Comparison of ENCODE assay signal across 10 mouse cellular contexts in the genomic region with DNA sequence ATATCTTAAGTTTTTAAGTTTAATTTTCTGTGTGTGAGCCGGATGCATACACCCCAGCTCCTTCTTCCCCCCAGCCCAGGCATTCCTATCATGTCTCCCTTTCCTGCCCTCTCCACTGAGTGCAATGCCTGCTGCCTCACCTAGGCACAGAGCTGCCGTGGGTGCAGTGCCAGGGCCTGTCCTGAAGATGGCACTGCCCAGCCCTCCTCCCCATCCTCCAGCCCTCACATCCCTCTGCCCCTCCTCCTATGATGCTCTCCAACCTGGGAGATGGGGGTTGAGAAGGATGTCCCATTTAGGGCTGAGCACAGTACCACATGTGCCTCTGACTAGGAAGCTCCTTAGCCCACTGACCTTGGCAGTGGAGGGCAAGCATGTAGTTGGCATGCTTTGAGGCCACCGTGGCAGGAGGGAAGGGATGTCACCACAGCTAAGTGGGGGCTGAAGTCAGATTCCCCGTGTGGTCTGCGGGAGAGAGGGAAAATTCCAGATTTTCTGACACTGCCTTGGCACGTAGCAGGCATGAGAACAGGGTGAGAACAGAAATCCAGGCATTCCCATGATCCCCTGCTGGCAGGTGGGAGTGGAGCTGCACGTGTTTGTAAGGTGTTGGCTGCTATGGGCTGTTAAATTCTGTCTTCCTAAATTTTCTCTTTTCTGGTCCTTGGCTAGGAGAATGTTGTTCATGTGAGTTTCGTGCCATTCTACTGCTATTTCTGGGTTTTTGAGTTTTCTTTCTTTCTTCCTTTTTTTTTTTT. TPM values are rescaled to one million over a fixed set of nuclear protein-coding genes. Genes with fewer than 3 reads are reported as not detected.
DNase-seq lines count a peak whose midpoint lies in the region; ATAC-seq lines count a peak whose summit lies in the region.
"Had no signal": no experiment of that assay in that cellular context is flagged by ENCODE, and none has a peak within 500 bp of the region (broad histone marks: within the 10 kb centered on the region; RNA-seq: fewer than 3 reads in every experiment).

No protein-coding gene starts in this region.

- no peaks in the 10 kb centered on the region for H3K27me3 ChIP-seq in hindbrain, embryonic 12.5 days
- H3K27me3 ChIP-seq: lung, embryonic 15.5 days had no signal

- no peaks in the 10 kb centered on the region for H3K9me3 ChIP-seq in hindbrain, embryonic 12.5 days (replicated peaks)
- H3K9me3 ChIP-seq: lung, embryonic 15.5 days had no signal

- no peak overlapping the region for H3K4me2 ChIP-seq in hindbrain, embryonic 12.5 days (replicated peaks)
- H3K4me2 ChIP-seq: lung, embryonic 15.5 days had no signal

- H3K9ac ChIP-seq in hindbrain, embryonic 12.5 days: no peak overlapping the region
- H3K9ac ChIP-seq: lung, embryonic 15.5 days had no signal

- ATAC-seq in common myeloid progenitor, adult 5-6 weeks (replicated peaks; ENCODE audit: low read depth, poor library complexity, severe bottlenecking): peak; percentile 84; the same call in 1 of the 2 replicates
- ATAC-seq in hindbrain, embryonic 12.5 days (ENCODE audit: low FRiP score): no peak
- ATAC-seq: activated CD4-positive, CD25-positive, alpha-beta regulatory T cell, adult 4 months had no signal

- H3K4me1 ChIP-seq in hindbrain, embryonic 12.5 days: no peaks in the 10 kb centered on the region
- H3K4me1 ChIP-seq: lung, embryonic 15.5 days had no signal

- no peak overlapping the region for H3K4me3 ChIP-seq in hindbrain, embryonic 12.5 days
- H3K4me3 ChIP-seq: lung, embryonic 15.5 days had no signal

- peaks cover 72% of the 10 kb centered on the region for H3K36me3 ChIP-seq in hindbrain, embryonic 12.5 days

- intact Hi-C loops in left cerebral cortex, postnatal 36 days (cut with DNase I): no loop called here
- intact Hi-C loops in gastrocnemius, postnatal 14 days (cut with DNase I; ENCODE audit: low total_unique reads): no loop called here

- DNase-seq in left cerebral cortex, postnatal 36 days (ENCODE audit: low spot score in 2 of 2): peak; percentile 20 to 24
- no peak for DNase-seq in left cerebral cortex, adult 18-20 months (ENCODE audit: low spot score in 2 of 2)
- peak; percentile 2 for DNase-seq in 3T3-L1 (ENCODE audit: low read depth, low spot score)
- peak; percentile 28 for DNase-seq in CD4-positive helper T cell, adult 2 months (ENCODE audit: low read depth, low spot score)
- DNase-seq in gastrocnemius, postnatal 14 days: no peak
- DNase-seq: cerebellum, adult 11-12 months had no signal

- H3K27ac ChIP-seq in hindbrain, embryonic 12.5 days: no peak overlapping the region
- H3K27ac ChIP-seq: lung, embryonic 15.5 days had no signal

- 88% methylated on average over 8 of the region's 8 CpGs for WGBS in hindbrain, embryonic 12.5 days

RNA-seq across cellular contexts. Expression of a gene that starts 35.7 kb away (rescaled TPM):
- 10 to 100 TPM; 56.6 to 79.9 TPM for total RNA-seq in left cerebral cortex, postnatal 36 days (2021)
- 100 to 1,000 TPM in 1 of 2 experiments, 10 to 100 TPM in 1; 57.8 to 102 TPM for total RNA-seq in left cerebral cortex, adult 18-20 months (2021)
- 17.6 and 23.5 TPM in 2 replicates for total RNA-seq in common myeloid progenitor, adult 5-6 weeks (2017)
- total RNA-seq in gastrocnemius, postnatal 14 days (2021): 1 to 10 TPM; 7.1 to 9.0 TPM
- polyA plus RNA-seq in hindbrain, embryonic 12.5 days (2016; fragmentation: Nextera tagmentation; extraction: Ambion mirVana): 38.9 and 40.8 TPM in 2 replicates

Comparison
In these comparisons a context has a peak if more than half of its experiments do, and no peak if none do; other contexts are left out.
1. DNase-seq: peak in left cerebral cortex, postnatal 36 days (2 of 2), 3T3-L1 (single experiment) and CD4-positive helper T cell, adult 2 months (single experiment); none in left cerebral cortex, adult 18-20 months (0 of 2) and gastrocnemius, postnatal 14 days (single experiment).